Mouse (Mus musculus) heart, postnatal 0 days (tissue): ENCODE data around the gene Hydin. TPM values are rescaled to one million over a fixed set of nuclear protein-coding genes. Genes with fewer than 3 reads are reported as not detected.
A peak's percentile ranks its signal among the peaks of the same experiment; 100 is the strongest.

Experiments
- ATAC-seq: fragments of 200-750 bp; cut with Nextera tagmentation; 2 replicates; pipeline ENCODE4 v1.8.0; 2017; ENCODE audit warnings: low read depth, moderate number of reproducible peaks, moderate library complexity; ENCODE audit not compliant: insufficient read depth
- DNase-seq: peaks from one replicate; pipeline ENCODE4 v3.0.0-alpha.2; 2016; ENCODE audit warnings: low spot score
- H3K27ac ChIP-seq: fragments of 300-500 bp; sonication (generic); 2 replicates; pipeline ENCODE4 v1.5.1; 2014; ENCODE audit warnings: low read depth, mild to moderate bottlenecking
- H3K27me3 ChIP-seq: fragments of 300-500 bp; sonication (generic); 2 replicates; pipeline ENCODE4 v1.6.1; 2014; ENCODE audit warnings: low read length, mixed read lengths; ENCODE audit not compliant: control insufficient read depth, insufficient read depth
- H3K36me3 ChIP-seq: fragments of 300-500 bp; sonication (generic); replicated peaks from 2 replicates; pipeline ENCODE4 v1.6.1; 2014; ENCODE audit warnings: low read length, mixed read lengths; ENCODE audit not compliant: control insufficient read depth, insufficient read depth
- H3K4me1 ChIP-seq: fragments of 300-500 bp; sonication (generic); 2 replicates; pipeline ENCODE4 v1.6.1; 2014; ENCODE audit warnings: antibody characterized with exemption; ENCODE audit not compliant: control insufficient read depth, insufficient read depth
- H3K4me2 ChIP-seq: fragments of 300-500 bp; sonication (generic); 2 replicates; pipeline ENCODE4 v1.6.1; 2014; ENCODE audit warnings: low read depth, mild to moderate bottlenecking, low read length, moderate library complexity
- H3K4me3 ChIP-seq: fragments of 300-500 bp; sonication (generic); 2 replicates; pipeline ENCODE4 v1.5.1; 2014; ENCODE audit warnings: low read depth, low read length
- H3K9ac ChIP-seq: fragments of 300-500 bp; sonication (generic); replicated peaks from 2 replicates; pipeline ENCODE4 v1.6.1; 2014; ENCODE audit warnings: low read depth, low read length, mixed read lengths
- H3K9me3 ChIP-seq: fragments of 300-500 bp; sonication (generic); replicated peaks from 2 replicates; pipeline ENCODE4 v1.6.1; 2016; ENCODE audit warnings: low read length; ENCODE audit not compliant: control insufficient read depth
- CTCF ChIP-seq: IDR thresholded peaks from 2 replicates; pipeline ENCODE4 v1.5.1; 2016; ENCODE audit warnings: antibody characterized with exemption, control low read depth, low read depth
- EP300 ChIP-seq: IDR thresholded peaks from 2 replicates; pipeline ENCODE4 v1.6.1; 2016; ENCODE audit warnings: antibody characterized with exemption, low read depth
- WGBS: fragments of 180-500 bp; shearing (Covaris S2); extraction: QIAGEN DNeasy Blood & Tissue Kit; methylation state at CpG from one replicate; pipeline ENCODE4 v1.1.7; 2014; 5-methylcytosine and 5-hydroxymethylcytosine counted together
- polyA plus RNA-seq: library from polyadenylated mRNA; unstranded; fragments of >200 nt; fragmentation: Nextera tagmentation; extraction: Ambion mirVana; gene quantifications from 2 replicates; pipeline ENCODE4 v1.2.1, GENCODE M21; 2015
- total RNA-seq: library from RNA; depleted of rRNA; stranded (reverse); fragments of >200 nt; gene quantifications from 2 replicates; pipeline ENCODE4 v1.2.3, GENCODE M21; 2014; ENCODE audit warnings: low replicate concordance

Gene Hydin
- total and polyA plus RNA-seq, 2 experiments from 2014 or later, result 0.03 to 0.04 TPM

- no peak overlapping the region for H3K27ac ChIP-seq
- WGBS, result 66% methylated on average over 9 of the region's 9 CpGs
- no peak overlapping the region for H3K4me3 ChIP-seq
- no peaks in the 10 kb centered on the region for H3K9me3 ChIP-seq
- H3K4me1 ChIP-seq, result no peaks in the 10 kb centered on the region
- H3K4me2 ChIP-seq, result no peak overlapping the region
- H3K9ac ChIP-seq, result no peak overlapping the region
- DNase-seq (no peak), ATAC-seq (no peak)
- H3K27me3 ChIP-seq, result 0 out of 2 replicates have a peak, but pooled peaks cover 7% of the 10 kb centered on the region
- H3K36me3 ChIP-seq, result no peaks in the 10 kb centered on the region
- TF ChIP-seq CTCF (no peak), EP300 (no peak)
Observed at GRCm38 (mm10) chr8:110592641-110593040, 325.9 kb downstream of the Hydin start.

- Histone ChIP-seq H3K4me1 (no peaks in the 10 kb centered on the region), H3K36me3 (no peaks in the 10 kb centered on the region), H3K27me3 (0 out of 2 replicates have a peak, but pooled peaks cover 7% of the 10 kb centered on the region), H3K9ac (no peak overlapping the region), H3K4me3 (no peak overlapping the region), H3K27ac (no peak overlapping the region), H3K4me2 (no peak overlapping the region), H3K9me3 (no peaks in the 10 kb centered on the region)
- TF ChIP-seq EP300 (no peak), CTCF (no peak)
- ATAC-seq, result no peak
- WGBS, result 60% methylated on average over 6 of the region's 6 CpGs
- DNase-seq, result no peak
Observed at GRCm38 (mm10) chr8:110594164-110594563, 327.4 kb downstream of the Hydin start.

- 2% methylated on average over 1 of the region's 1 CpGs for WGBS
- TF ChIP-seq EP300 (no peak), CTCF (peak; percentile 39)
- Histone ChIP-seq H3K9me3 (no peaks in the 10 kb centered on the region), H3K36me3 (no peaks in the 10 kb centered on the region), H3K4me3 (no peak overlapping the region), H3K27ac (no peak overlapping the region), H3K27me3 (no peaks in the 10 kb centered on the region), H3K4me2 (no peak overlapping the region), H3K4me1 (no peaks in the 10 kb centered on the region), H3K9ac (no peak overlapping the region)
- ATAC-seq, result no peak
- peak; percentile 15 for DNase-seq
Observed at GRCm38 (mm10) chr8:110604556-110604955, 337.8 kb downstream of the Hydin start.

- H3K4me3 ChIP-seq, result no peak overlapping the region
- TF ChIP-seq CTCF (no peak), EP300 (no peak)
- H3K4me2 ChIP-seq, result no peak overlapping the region
- no peaks in the 10 kb centered on the region for H3K27me3 ChIP-seq
- WGBS, result 31% methylated on average over 6 of the region's 6 CpGs
- ATAC-seq (no peak), DNase-seq (no peak)
- H3K9ac ChIP-seq, result no peak overlapping the region
- no peaks in the 10 kb centered on the region for H3K4me1 ChIP-seq
- H3K27ac ChIP-seq, result no peak overlapping the region
- no peaks in the 10 kb centered on the region for H3K9me3 ChIP-seq
- H3K36me3 ChIP-seq, result no peaks in the 10 kb centered on the region
Observed at GRCm38 (mm10) chr8:110605401-110606015, 338.7 kb downstream of the Hydin start.

- 54% methylated on average over 3 of the region's 3 CpGs for WGBS
- TF ChIP-seq CTCF (no peak), EP300 (no peak)
- Histone ChIP-seq H3K4me2 (no peak overlapping the region), H3K9me3 (no peaks in the 10 kb centered on the region), H3K4me1 (peaks cover 16% of the 10 kb centered on the region), H3K27ac (no peak overlapping the region), H3K4me3 (no peak overlapping the region), H3K9ac (no peak overlapping the region), H3K27me3 (peaks cover 3% of the 10 kb centered on the region; the same call in 1 of the 2 replicates), H3K36me3 (no peaks in the 10 kb centered on the region)
- ATAC-seq (no peak), DNase-seq (no peak)
Observed at GRCm38 (mm10) chr8:110615730-110616129, 349.0 kb downstream of the Hydin start.

GRCm38 (mm10) chr8:110617801-110618358 is 351.1 kb downstream of the Hydin start:
- H3K9ac ChIP-seq, result peak overlapping the region; percentile 74; the same call in 1 of the 2 replicates
- H3K36me3 ChIP-seq, result no peaks in the 10 kb centered on the region
- TF ChIP-seq EP300, result no peak
- H3K9me3 ChIP-seq, result no peaks in the 10 kb centered on the region
- peaks cover 3% of the 10 kb centered on the region; the same call in 1 of the 2 replicates for H3K27me3 ChIP-seq
- H3K4me3 ChIP-seq, result peak overlapping the region; percentile 90
- no peak for ATAC-seq
- H3K27ac ChIP-seq, result no peak overlapping the region
- 23% methylated on average over 14 of the region's 14 CpGs for WGBS
- peaks cover 16% of the 10 kb centered on the region for H3K4me1 ChIP-seq
- DNase-seq, result no peak
- H3K4me2 ChIP-seq, result peak overlapping the region; percentile 98
